Comparison of ENCODE assay signal across 12 mouse cellular contexts in genomic region chr8:108931837-108932236, GRCm38 (mm10).
DNase-seq lines count a peak whose midpoint lies in the region; ATAC-seq and TF ChIP-seq lines count a peak whose summit lies in the region.
"Had no signal": no experiment of that assay in that cellular context is flagged by ENCODE, and none has a peak within 500 bp of the region (broad histone marks: within the 10 kb centered on the region; RNA-seq: fewer than 3 reads in every experiment).

No protein-coding gene starts in this region.

- DNase-seq in heart, postnatal 14 days: peak; percentile 22 to 24
- no peak for DNase-seq in heart, adult 18-20 months
- peak; percentile 44 to 49 for DNase-seq in right cerebral cortex, postnatal 10 days (ENCODE audit: low spot score in 2 of 2)
- no peak for DNase-seq in right cerebral cortex, postnatal 25 days
- DNase-seq in hindbrain, postnatal 0 days (ENCODE audit: low spot score): no peak
- DNase-seq in ovary, postnatal 36 days (ENCODE audit: low spot score): no peak
- DNase-seq: cerebellum, adult 9-10 months; layer of hippocampus, adult 9-11 months; liver, embryonic 13.5 days had no signal

- no peak for ATAC-seq in hindbrain, postnatal 0 days
- no peak for ATAC-seq in stomach, embryonic 15.5 days (ENCODE audit: insufficient read depth, low FRiP score, low read depth)
- ATAC-seq in erythroid progenitor cell, adult 5-6 weeks (replicated peaks; ENCODE audit: low FRiP score, poor library complexity, severe bottlenecking): no peak
- ATAC-seq: activated CD4-positive, CD25-positive, alpha-beta regulatory T cell, adult 4 months had no signal

- H3K36me3 ChIP-seq in hindbrain, postnatal 0 days (ENCODE audit: insufficient read depth, low read length): no peaks in the 10 kb centered on the region
- peaks cover 15% of the 10 kb centered on the region; the same call in 1 of the 2 replicates for H3K36me3 ChIP-seq in stomach, embryonic 15.5 days

- H3K4me1 ChIP-seq in hindbrain, postnatal 0 days (ENCODE audit: insufficient read depth, low read length): no peaks in the 10 kb centered on the region
- H3K4me1 ChIP-seq in stomach, embryonic 15.5 days: peaks cover 3% of the 10 kb centered on the region; the same call in 1 of the 2 replicates

- no peak overlapping the region for H3K9ac ChIP-seq in hindbrain, postnatal 0 days (replicated peaks; ENCODE audit: low read length)
- no peak overlapping the region for H3K9ac ChIP-seq in stomach, embryonic 15.5 days
- H3K9ac ChIP-seq: liver, embryonic 13.5 days had no signal

- H3K27ac ChIP-seq in hindbrain, postnatal 0 days: no peak overlapping the region
- no peak overlapping the region for H3K27ac ChIP-seq in stomach, embryonic 15.5 days
- H3K27ac ChIP-seq: liver, embryonic 13.5 days had no signal

- H3K4me2 ChIP-seq in hindbrain, postnatal 0 days (ENCODE audit: low read depth, low read length): peak overlapping the region; percentile 29; the same call in 1 of the 2 replicates
- H3K4me2 ChIP-seq in stomach, embryonic 15.5 days: 0 out of 2 replicates have a peak overlapping the region, but pooled peaks have one; percentile 22
- H3K4me2 ChIP-seq: liver, embryonic 13.5 days had no signal

- TF ChIP-seq CTCF in hindbrain, postnatal 0 days (IDR thresholded peaks at IDR 0.05; ENCODE audit: low read depth): no peak

- WGBS in hindbrain, postnatal 0 days: 33% methylated on average over 13 of the region's 13 CpGs
- 48% methylated on average over 13 of the region's 13 CpGs for WGBS in stomach, embryonic 15.5 days

- no peaks in the 10 kb centered on the region for H3K9me3 ChIP-seq in hindbrain, postnatal 0 days (ENCODE audit: low read length)
- H3K9me3 ChIP-seq in stomach, embryonic 15.5 days: no peaks in the 10 kb centered on the region
- H3K9me3 ChIP-seq: liver, embryonic 13.5 days had no signal

- intact Hi-C loops in heart, postnatal 14 days (cut with DNase I): no loop called here

- no peaks in the 10 kb centered on the region for H3K27me3 ChIP-seq in hindbrain, postnatal 0 days (ENCODE audit: insufficient read depth, low read length)
- no peaks in the 10 kb centered on the region for H3K27me3 ChIP-seq in stomach, embryonic 15.5 days (replicated peaks)
- H3K27me3 ChIP-seq: liver, embryonic 13.5 days had no signal

- no peak overlapping the region for H3K4me3 ChIP-seq in hindbrain, postnatal 0 days (ENCODE audit: low read length)
- H3K4me3 ChIP-seq in stomach, embryonic 15.5 days (replicated peaks): no peak overlapping the region
- H3K4me3 ChIP-seq: liver, embryonic 13.5 days had no signal

Comparison
In these comparisons a context has a peak if more than half of its experiments do, and no peak if none do; other contexts are left out.
1. DNase-seq: peak in heart, postnatal 14 days (2 of 2) and right cerebral cortex, postnatal 10 days (2 of 2); none in heart, adult 18-20 months (0 of 2), right cerebral cortex, postnatal 25 days (single experiment), hindbrain, postnatal 0 days (single experiment) and ovary, postnatal 36 days (single experiment).